Mouse (Mus musculus) forebrain, embryonic 14.5 days (tissue): ENCODE results near the gene Alms1. TPM values are rescaled to one million over a fixed set of nuclear protein-coding genes. Genes with fewer than 3 reads are reported as not detected.

Experiments
- ATAC-seq: fragments of 200-750 bp; cut with Nextera tagmentation; 2 replicates; pipeline ENCODE4 v1.8.0; 2017; ENCODE audit warnings: mild to moderate bottlenecking, moderate library complexity
- DNase-seq: peaks from one replicate; pipeline ENCODE4 v3.0.0-alpha.2; 2015; ENCODE audit warnings: low spot score
- H3K27ac ChIP-seq: fragments of 300-500 bp; sonication (generic); 2 replicates; pipeline ENCODE4 v1.5.1; 2014; ENCODE audit warnings: low read depth, mild to moderate bottlenecking, control low read depth, low read length, moderate library complexity
- H3K27me3 ChIP-seq: fragments of 300-500 bp; sonication (generic); replicated peaks from 2 replicates; pipeline ENCODE4 v1.6.1; 2014; ENCODE audit warnings: low read length, control low read depth, mixed read lengths; ENCODE audit not compliant: control insufficient read depth, insufficient read depth
- H3K36me3 ChIP-seq: fragments of 300-500 bp; sonication (generic); 2 replicates; pipeline ENCODE4 v1.6.1; 2014; ENCODE audit warnings: low read length, control low read depth; ENCODE audit not compliant: control insufficient read depth, insufficient read depth
- H3K4me1 ChIP-seq: fragments of 300-500 bp; sonication (generic); 2 replicates; pipeline ENCODE4 v1.6.1; 2014; ENCODE audit warnings: antibody characterized with exemption, low read length, control low read depth; ENCODE audit not compliant: control insufficient read depth, insufficient read depth
- H3K4me2 ChIP-seq: fragments of 300-500 bp; sonication (generic); 2 replicates; pipeline ENCODE4 v1.6.1; 2014; ENCODE audit warnings: mild to moderate bottlenecking, control low read depth, low read length
- H3K4me3 ChIP-seq: fragments of 300-500 bp; sonication (generic); 2 replicates; pipeline ENCODE4 v1.5.1; 2014; ENCODE audit warnings: low read depth, low read length, control low read depth
- H3K9ac ChIP-seq: fragments of 300-500 bp; sonication (generic); 2 replicates; pipeline ENCODE4 v1.6.1; 2014; ENCODE audit warnings: mild to moderate bottlenecking, low read length, control low read depth, moderate library complexity
- H3K9me3 ChIP-seq: fragments of 300-500 bp; sonication (generic); replicated peaks from 2 replicates; pipeline ENCODE4 v1.6.1; 2016; ENCODE audit warnings: low read length, control low read depth, mixed read lengths; ENCODE audit not compliant: control insufficient read depth
- WGBS: fragments of 180-500 bp; shearing (Covaris S2); extraction: QIAGEN DNeasy Blood & Tissue Kit; methylation state at CpG from one replicate; pipeline ENCODE4 v1.1.7; 2014; 5-methylcytosine and 5-hydroxymethylcytosine counted together
- polyA plus RNA-seq: library from polyadenylated mRNA; unstranded; fragments of >200 nt; fragmentation: Nextera tagmentation; extraction: Ambion mirVana; gene quantifications from 2 replicates; pipeline ENCODE4 v1.2.1, GENCODE M21; 2014

The Alms1 gene
- polyA plus RNA-seq, result 3.8 and 4.3 TPM in 2 replicates

DNA sequence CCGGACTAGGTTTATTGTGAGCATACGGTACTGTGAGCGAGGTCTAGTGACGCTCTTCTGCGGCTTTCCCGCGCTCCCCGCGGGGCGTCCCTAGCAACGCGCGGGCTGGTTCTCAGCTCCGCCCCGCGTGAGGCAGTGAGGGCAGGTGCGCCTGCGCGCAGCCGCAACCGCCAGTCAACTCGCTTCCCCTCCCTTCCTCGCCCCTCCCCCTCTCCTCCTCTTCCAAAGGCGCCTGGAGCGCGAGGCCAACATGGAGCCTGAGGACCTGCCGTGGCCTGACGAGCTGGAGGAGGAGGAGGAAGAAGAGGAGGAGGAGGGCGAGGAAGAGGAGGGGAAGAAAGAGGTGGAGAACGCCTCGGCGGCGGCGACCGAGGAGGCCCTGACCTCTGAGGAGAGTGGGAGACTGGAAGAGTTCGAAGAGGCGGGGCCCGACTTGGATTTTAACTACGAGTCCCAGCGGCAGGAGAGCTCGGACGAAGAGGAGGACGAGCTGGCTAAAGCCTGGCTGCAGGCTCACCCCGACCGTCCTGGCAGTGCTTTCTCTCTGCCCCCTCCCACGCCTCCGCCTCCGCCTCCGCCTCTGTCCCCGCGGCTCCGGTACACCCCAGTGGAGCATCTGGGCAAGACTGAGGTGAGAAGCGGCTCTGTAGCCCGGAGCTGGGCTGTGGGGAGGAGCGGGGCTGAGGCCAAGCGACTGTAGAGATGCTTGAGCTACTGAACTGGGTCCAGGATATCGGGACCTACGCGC is at the start of gene Alms1:
Gene Alms1 (plus strand): TSS at position 136 of the 748 bp plus-strand sequence.
- under 1% methylated on average over 48 of the region's 59 CpGs for WGBS
- peak; percentile 98 for DNase-seq
- Histone ChIP-seq H3K9me3 (no peaks in the 10 kb centered on the region), H3K4me3 (peak within 1 kb of the TSS; percentile 90), H3K36me3 (no peaks in the 10 kb centered on the region), H3K4me1 (peaks cover 16% of the 10 kb centered on the region), H3K27ac (peak within 1 kb of the TSS; percentile 84), H3K27me3 (no peaks in the 10 kb centered on the region), H3K4me2 (peak within 1 kb of the TSS; percentile 65), H3K9ac (peak within 1 kb of the TSS; percentile 88)
- peak; percentile 97 for ATAC-seq

GRCm38 (mm10) chr6:85543351-85544175 is 43.8 kb upstream of the Alms1 start:
- DNase-seq, result no peak
- Histone ChIP-seq H3K4me2 (no peak overlapping the region), H3K27me3 (no peaks in the 10 kb centered on the region), H3K4me1 (no peaks in the 10 kb centered on the region), H3K4me3 (no peak overlapping the region), H3K9ac (no peak overlapping the region), H3K9me3 (no peaks in the 10 kb centered on the region), H3K27ac (no peak overlapping the region), H3K36me3 (no peaks in the 10 kb centered on the region)
- no peak for ATAC-seq
- WGBS, result 83% methylated on average over 10 of the region's 10 CpGs

DNA sequence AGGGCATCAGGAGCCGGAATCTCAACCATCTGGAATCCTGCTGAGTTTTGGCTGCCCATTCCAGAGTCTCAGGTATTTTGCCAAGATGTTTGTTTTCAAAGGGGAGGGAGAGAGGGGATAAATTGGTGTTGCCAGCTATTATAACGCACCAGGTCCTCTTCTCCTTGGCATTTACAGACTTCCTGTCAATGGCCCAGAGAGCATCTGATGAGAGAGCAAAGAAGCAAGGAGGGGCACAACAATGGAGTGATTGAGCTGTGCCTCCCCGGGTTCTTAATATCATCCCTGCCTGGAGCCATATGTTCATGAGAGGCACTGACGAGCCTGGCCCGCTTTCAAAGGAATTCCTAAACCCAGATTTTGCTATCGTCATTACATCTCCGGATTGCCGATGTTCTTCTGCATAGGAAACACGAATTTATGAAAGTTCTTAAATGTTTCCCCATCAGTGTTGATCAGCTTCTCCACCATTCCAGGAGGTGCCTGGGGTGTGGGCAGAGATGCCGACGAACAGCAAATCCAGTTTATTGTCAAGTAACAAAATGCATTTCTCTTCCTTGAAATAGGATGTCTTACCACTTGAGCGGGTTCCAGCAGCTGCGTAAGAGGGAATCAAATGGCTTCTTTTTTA is 43.0 kb upstream of the Alms1 start:
- H3K9me3 ChIP-seq, result no peaks in the 10 kb centered on the region
- H3K4me3 ChIP-seq, result no peak overlapping the region
- no peaks in the 10 kb centered on the region for H3K36me3 ChIP-seq
- no peaks in the 10 kb centered on the region for H3K4me1 ChIP-seq
- H3K27ac ChIP-seq, result peak overlapping the region; percentile 29; the same call in 1 of the 2 replicates
- H3K27me3 ChIP-seq, result no peaks in the 10 kb centered on the region
- H3K4me2 ChIP-seq, result peak overlapping the region; percentile 9; the same call in 1 of the 2 replicates
- no peak overlapping the region for H3K9ac ChIP-seq
- WGBS, result 53% methylated on average over 13 of the region's 13 CpGs
- DNase-seq, result peak; percentile 70
- peak; percentile 68; the same call in 1 of the 2 replicates for ATAC-seq

GRCm38 (mm10) chr6:85547642-85548041 is 39.7 kb upstream of the Alms1 start:
- H3K9me3 ChIP-seq, result no peaks in the 10 kb centered on the region
- WGBS, result 88% methylated on average over 5 of the region's 5 CpGs

GRCm38 (mm10) chr6:85562374-85562773 is 25.0 kb upstream of the Alms1 start:
- Histone ChIP-seq H3K4me2 (no peak overlapping the region), H3K4me3 (no peak overlapping the region), H3K27ac (no peak overlapping the region), H3K36me3 (no peaks in the 10 kb centered on the region), H3K9me3 (no peaks in the 10 kb centered on the region), H3K4me1 (no peaks in the 10 kb centered on the region), H3K9ac (no peak overlapping the region), H3K27me3 (no peaks in the 10 kb centered on the region)
- WGBS, result 27% methylated on average over 1 of the region's 1 CpGs
- DNase-seq, result no peak
- no peak for ATAC-seq

More at GRCm38 (mm10) chr6:85547642-85548041, 39.7 kb upstream of the Alms1 start:
- no peaks in the 10 kb centered on the region for H3K4me1 ChIP-seq
- no peaks in the 10 kb centered on the region for H3K27me3 ChIP-seq
- no peak overlapping the region for H3K27ac ChIP-seq
- no peak overlapping the region for H3K4me2 ChIP-seq
- DNase-seq (no peak), ATAC-seq (no peak)
- no peak overlapping the region for H3K4me3 ChIP-seq
- H3K36me3 ChIP-seq, result no peaks in the 10 kb centered on the region
- no peak overlapping the region for H3K9ac ChIP-seq

GRCm38 (mm10) chr6:85572816-85573215 is 14.5 kb upstream of the Alms1 start:
- WGBS, result 86% methylated on average over 5 of the region's 5 CpGs
- H3K9ac ChIP-seq, result no peak overlapping the region
- no peaks in the 10 kb centered on the region for H3K36me3 ChIP-seq
- H3K4me1 ChIP-seq, result no peaks in the 10 kb centered on the region
- ATAC-seq, result no peak
- no peak overlapping the region for H3K4me3 ChIP-seq
- no peak for DNase-seq
- no peak overlapping the region for H3K4me2 ChIP-seq
- no peak overlapping the region for H3K27ac ChIP-seq
- no peaks in the 10 kb centered on the region for H3K27me3 ChIP-seq
- H3K9me3 ChIP-seq, result no peaks in the 10 kb centered on the region

DNA sequence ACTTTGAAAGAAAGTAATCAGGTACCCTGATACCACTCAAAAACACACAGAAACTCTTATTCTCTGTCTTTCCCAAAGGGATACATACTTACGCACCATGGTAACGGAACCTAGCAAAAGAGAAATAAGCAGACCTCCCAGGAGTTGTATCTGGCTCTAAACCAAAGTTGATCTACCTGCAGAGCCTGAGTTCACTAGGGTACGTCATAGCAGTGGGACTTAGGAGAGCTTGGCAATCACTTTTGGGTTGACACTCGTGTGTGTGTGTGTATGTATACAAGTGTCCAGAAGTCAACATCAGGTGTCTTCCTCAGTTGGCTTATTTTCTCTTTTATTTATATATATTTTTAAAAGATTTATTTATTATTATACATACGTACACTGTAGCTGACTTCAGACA is 5.6 kb upstream of the Alms1 start:
- 88% methylated on average over 5 of the region's 5 CpGs for WGBS
- H3K27ac ChIP-seq, result no peak overlapping the region
- no peaks in the 10 kb centered on the region for H3K36me3 ChIP-seq
- ATAC-seq, result no peak
- no peak overlapping the region for H3K4me2 ChIP-seq
- no peak for DNase-seq
- H3K9ac ChIP-seq, result no peak overlapping the region
- H3K27me3 ChIP-seq, result no peaks in the 10 kb centered on the region
- H3K9me3 ChIP-seq, result no peaks in the 10 kb centered on the region
- H3K4me3 ChIP-seq, result no peak overlapping the region
- no peaks in the 10 kb centered on the region for H3K4me1 ChIP-seq

- ATAC-seq (no peak), DNase-seq (no peak)
- no peak overlapping the region for H3K4me3 ChIP-seq
- no peaks in the 10 kb centered on the region for H3K9me3 ChIP-seq
- no peaks in the 10 kb centered on the region for H3K27me3 ChIP-seq
- no peak overlapping the region for H3K9ac ChIP-seq
- H3K4me2 ChIP-seq, result no peak overlapping the region
- H3K27ac ChIP-seq, result no peak overlapping the region
- no peaks in the 10 kb centered on the region for H3K36me3 ChIP-seq
- H3K4me1 ChIP-seq, result peaks cover 11% of the 10 kb centered on the region
- 89% methylated on average over 4 of the region's 4 CpGs for WGBS
Measured at GRCm38 (mm10) chr6:85584612-85585011, 2.7 kb upstream of the Alms1 start.
